Mouse (Mus musculus) liver, embryonic 13.5 days (tissue): ENCODE results near the gene Akap1. TPM values are rescaled to one million over a fixed set of nuclear protein-coding genes. Genes with fewer than 3 reads are reported as not detected.
"Not testable (repeated sequence)": the region's sequence is repeated elsewhere in the genome, so short reads cannot be mapped to it uniquely, and the experiment has no call there.

Experiments
- ATAC-seq: fragments of 200-750 bp; cut with Nextera tagmentation; 2 replicates; pipeline ENCODE4 v1.8.0; 2017; ENCODE audit warnings: low read depth, mild to moderate bottlenecking, moderate number of reproducible peaks, moderate library complexity
- DNase-seq: peaks from one replicate; pipeline ENCODE4 v3.0.0; 2022
- H3K27ac ChIP-seq: fragments of 300-500 bp; sonication (generic); 2 replicates; pipeline ENCODE4 v1.5.1; 2015; ENCODE audit warnings: moderate library complexity, mild to moderate bottlenecking, inconsistent platforms
- H3K27me3 ChIP-seq: fragments of 300-500 bp; sonication (generic); 2 replicates; pipeline ENCODE4 v1.6.1; 2015; ENCODE audit warnings: mild to moderate bottlenecking, inconsistent platforms
- H3K36me3 ChIP-seq: fragments of 300-500 bp; sonication (generic); 2 replicates; pipeline ENCODE4 v1.6.1; 2015; ENCODE audit warnings: mild to moderate bottlenecking, inconsistent platforms
- H3K4me1 ChIP-seq: fragments of 300-500 bp; sonication (generic); replicated peaks from 2 replicates; pipeline ENCODE4 v1.6.1; 2015; ENCODE audit warnings: inconsistent platforms
- H3K4me2 ChIP-seq: fragments of 300-500 bp; sonication (generic); 2 replicates; pipeline ENCODE4 v1.6.1; 2015; ENCODE audit warnings: inconsistent platforms, mild to moderate bottlenecking, moderate library complexity
- H3K4me3 ChIP-seq: fragments of 300-500 bp; sonication (generic); replicated peaks from 2 replicates; pipeline ENCODE4 v1.5.1; 2015; ENCODE audit warnings: mild to moderate bottlenecking, inconsistent platforms
- H3K9ac ChIP-seq: fragments of 300-500 bp; sonication (generic); 2 replicates; pipeline ENCODE4 v1.6.1; 2015; ENCODE audit warnings: mild to moderate bottlenecking, inconsistent platforms
- H3K9me3 ChIP-seq: fragments of 300-500 bp; sonication (generic); replicated peaks from 2 replicates; pipeline ENCODE4 v1.6.1; 2016; ENCODE audit warnings: inconsistent platforms
- WGBS: fragments of 180-500 bp; shearing (Covaris S2); methylation state at CpG from one replicate; pipeline ENCODE4 v1.1.7; 2015; ENCODE audit not compliant: insufficient replicate concordance; 5-methylcytosine and 5-hydroxymethylcytosine counted together
- polyA plus RNA-seq: library from polyadenylated mRNA; unstranded; fragments of >200 nt; fragmentation: Nextera tagmentation; extraction: Ambion mirVana; gene quantifications from 2 replicates; pipeline ENCODE4 v1.2.1, GENCODE M21; 2015

Gene Akap1
- polyA plus RNA-seq, 1 experiment from 2014 or later, result 9.2 TPM

DNA sequence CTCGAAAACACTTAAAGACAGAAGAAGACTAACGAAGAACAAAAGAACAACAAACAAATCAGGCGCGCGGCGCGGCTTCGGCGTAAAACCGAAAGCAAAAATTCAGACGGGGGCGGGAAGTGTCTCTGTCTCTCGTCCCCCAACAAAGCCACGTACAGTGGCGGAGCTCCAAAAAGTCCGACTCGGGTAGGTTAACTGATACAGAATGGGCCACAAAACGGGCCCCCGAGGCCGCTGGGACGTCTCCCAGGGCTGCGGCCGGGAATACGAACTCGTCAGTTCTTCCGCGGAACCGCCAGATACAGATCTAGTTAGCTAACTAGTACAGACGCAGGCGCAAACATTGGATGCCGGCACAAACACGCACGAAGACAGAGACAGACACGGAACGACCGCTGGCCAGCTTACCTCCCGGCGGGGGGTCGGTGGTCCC lies 31.4 kb upstream of the Akap1 start:
- Histone ChIP-seq H3K4me2 (peak overlapping the region; percentile 46), H3K4me3 (peak overlapping the region; percentile 49)
- not testable (repeated sequence) for H3K27ac ChIP-seq, H3K27me3 ChIP-seq, H3K9ac ChIP-seq, H3K36me3 ChIP-seq, DNase-seq, H3K4me1 ChIP-seq, H3K9me3 ChIP-seq, ATAC-seq
- 37% methylated on average over 32 of the region's 39 CpGs for WGBS

DNA sequence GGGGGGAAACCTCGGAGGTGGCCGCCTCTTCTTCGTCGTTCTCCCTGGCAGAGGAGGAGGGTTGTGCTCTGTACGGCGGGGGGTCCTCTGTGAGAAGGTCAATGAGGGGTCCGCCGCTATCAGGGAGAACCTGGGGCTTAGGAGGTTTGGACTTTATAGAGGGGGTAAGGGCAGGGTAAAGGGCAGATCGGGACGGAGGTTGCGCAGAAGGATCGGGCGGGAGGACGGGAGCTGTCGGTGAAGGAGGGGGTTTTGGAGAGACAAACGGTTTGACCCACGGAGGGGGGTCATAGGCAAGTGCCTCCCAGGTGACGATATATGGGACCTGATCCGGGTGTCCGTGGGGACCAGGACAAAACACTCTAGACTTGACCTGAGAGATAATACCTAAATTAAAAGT lies 30.8 kb upstream of the Akap1 start:
- not testable (repeated sequence) for H3K27ac ChIP-seq, H3K27me3 ChIP-seq, H3K9ac ChIP-seq, H3K36me3 ChIP-seq, H3K4me1 ChIP-seq, ATAC-seq, DNase-seq, H3K9me3 ChIP-seq
- peak overlapping the region; percentile 49 for H3K4me3 ChIP-seq
- H3K4me2 ChIP-seq, result peak overlapping the region; percentile 43
- WGBS, result 37% methylated on average over 15 of the region's 20 CpGs

GRCm38 (mm10) chr11:88894279-88894678 lies 29.9 kb upstream of the Akap1 start:
- H3K27me3 ChIP-seq, DNase-seq, H3K9me3 ChIP-seq, H3K4me3 ChIP-seq, H3K36me3 ChIP-seq, H3K9ac ChIP-seq, H3K27ac ChIP-seq, ATAC-seq, H3K4me2 ChIP-seq, H3K4me1 ChIP-seq: not testable (repeated sequence)
- 87% methylated on average over 11 of the region's 14 CpGs for WGBS

- DNase-seq, H3K4me3 ChIP-seq, ATAC-seq: not testable (repeated sequence)
Observed at GRCm38 (mm10) chr11:88893501-88893900, 29.1 kb upstream of the Akap1 start.

GRCm38 (mm10) chr11:88892789-88893188 lies 28.4 kb upstream of the Akap1 start:
- not testable (repeated sequence) for H3K4me2 ChIP-seq, H3K4me1 ChIP-seq, ATAC-seq, H3K9me3 ChIP-seq, H3K9ac ChIP-seq, H3K36me3 ChIP-seq, H3K27me3 ChIP-seq, H3K4me3 ChIP-seq, H3K27ac ChIP-seq, DNase-seq
- 83% methylated on average over 23 of the region's 24 CpGs for WGBS

More at GRCm38 (mm10) chr11:88893501-88893900, 29.1 kb upstream of the Akap1 start:
- not testable (repeated sequence) for H3K9ac ChIP-seq, H3K27me3 ChIP-seq, H3K36me3 ChIP-seq, H3K9me3 ChIP-seq, H3K4me1 ChIP-seq, H3K4me2 ChIP-seq, H3K27ac ChIP-seq
- WGBS, result 80% methylated on average over 1 of the region's 8 CpGs

- WGBS, result 89% methylated on average over 21 of the region's 24 CpGs
- ATAC-seq, H3K27me3 ChIP-seq, H3K27ac ChIP-seq, H3K4me2 ChIP-seq, H3K9ac ChIP-seq, H3K4me3 ChIP-seq, H3K4me1 ChIP-seq, H3K9me3 ChIP-seq, H3K36me3 ChIP-seq, DNase-seq: not testable (repeated sequence)
Observed at GRCm38 (mm10) chr11:88891921-88892561, 27.7 kb upstream of the Akap1 start.

DNA sequence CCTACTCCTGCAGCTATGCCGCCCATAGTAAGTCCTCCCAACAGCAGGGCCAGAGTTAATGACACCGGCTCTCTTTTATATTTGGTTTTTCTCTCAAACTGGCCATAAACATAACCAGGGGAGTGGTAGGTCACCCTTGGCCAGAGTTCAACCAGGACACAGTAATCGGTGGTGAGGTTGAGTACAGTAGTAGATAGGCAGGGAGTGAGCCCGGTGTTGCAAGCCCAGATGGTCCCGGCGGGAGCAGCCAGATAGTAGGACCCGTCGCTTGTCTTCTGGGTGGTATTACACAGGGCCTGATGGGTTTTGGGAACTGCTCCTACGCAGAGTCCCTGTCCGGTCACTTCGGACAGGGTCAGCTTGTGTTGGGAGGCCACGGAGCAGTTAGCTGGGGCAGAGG lies 27.1 kb upstream of the Akap1 start:
- not testable (repeated sequence) for ATAC-seq, H3K27ac ChIP-seq, H3K27me3 ChIP-seq, H3K4me1 ChIP-seq, DNase-seq, H3K9ac ChIP-seq, H3K9me3 ChIP-seq, H3K36me3 ChIP-seq, H3K4me3 ChIP-seq, H3K4me2 ChIP-seq
- WGBS, result 84% methylated on average over 8 of the region's 12 CpGs

- H3K9ac ChIP-seq, H3K4me2 ChIP-seq, H3K27ac ChIP-seq, H3K9me3 ChIP-seq, H3K4me1 ChIP-seq, H3K36me3 ChIP-seq, H3K27me3 ChIP-seq, DNase-seq, ATAC-seq, H3K4me3 ChIP-seq: not testable (repeated sequence)
- 75% methylated on average over 7 of the region's 11 CpGs for WGBS
Observed at GRCm38 (mm10) chr11:88890904-88891303, 26.5 kb upstream of the Akap1 start.

- Histone ChIP-seq H3K27me3 (no peaks in the 10 kb centered on the region), H3K4me1 (no peaks in the 10 kb centered on the region), H3K4me2 (no peak overlapping the region), H3K27ac (no peak overlapping the region), H3K9me3 (no peaks in the 10 kb centered on the region), H3K4me3 (no peak overlapping the region), H3K36me3 (no peaks in the 10 kb centered on the region), H3K9ac (no peak overlapping the region)
- ATAC-seq (no peak), DNase-seq (no peak)
- WGBS, result 60% methylated on average over 2 of the region's 2 CpGs
Observed at GRCm38 (mm10) chr11:88888996-88889395, 24.6 kb upstream of the Akap1 start.

DNA sequence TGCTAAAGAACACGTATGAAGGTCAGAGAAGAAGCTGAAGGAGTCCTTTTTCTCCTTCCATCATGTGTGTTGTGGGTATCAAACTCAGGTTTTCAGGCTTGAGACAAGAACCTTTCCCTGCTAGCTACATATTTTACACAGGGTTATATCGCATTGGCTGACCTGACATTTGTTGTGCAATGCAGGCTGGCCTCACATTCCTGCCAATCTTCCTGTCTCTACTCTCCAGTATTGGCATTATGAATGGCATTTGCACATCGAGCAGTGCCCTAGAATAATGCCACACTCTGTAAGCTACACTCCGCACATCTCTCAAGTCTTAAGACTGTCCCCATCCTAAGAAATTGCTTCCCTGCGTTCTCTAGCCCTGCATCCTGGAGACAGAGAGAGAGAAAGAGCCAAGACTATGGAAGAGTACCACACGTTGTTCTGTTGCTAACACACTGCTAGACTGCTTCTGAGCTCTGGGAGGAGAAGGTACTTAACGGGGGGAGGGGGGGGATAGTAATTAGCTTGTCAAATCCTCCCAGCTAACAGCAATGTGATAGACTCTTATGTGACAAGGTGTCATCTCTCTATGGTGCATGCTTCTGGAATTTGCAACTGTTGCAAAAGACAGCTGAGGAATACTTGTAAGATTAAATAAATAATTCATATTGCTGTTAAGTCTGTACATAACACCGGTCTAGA lies 20.1 kb upstream of the Akap1 start:
- DNase-seq, result no peak
- no peaks in the 10 kb centered on the region for H3K9me3 ChIP-seq
- WGBS, result 57% methylated on average over 8 of the region's 8 CpGs

GRCm38 (mm10) chr11:88878011-88878410 lies 13.6 kb upstream of the Akap1 start:
- no peak overlapping the region for H3K27ac ChIP-seq
- no peak overlapping the region for H3K4me2 ChIP-seq
- no peaks in the 10 kb centered on the region for H3K36me3 ChIP-seq
- H3K9me3 ChIP-seq, result no peaks in the 10 kb centered on the region
- H3K9ac ChIP-seq, result no peak overlapping the region
- 69% methylated on average over 12 of the region's 12 CpGs for WGBS
- peaks cover 24% of the 10 kb centered on the region for H3K27me3 ChIP-seq
- H3K4me1 ChIP-seq, result 0 out of 2 replicates have a peak, but pooled peaks cover 7% of the 10 kb centered on the region
- no peak overlapping the region for H3K4me3 ChIP-seq
- no peak for DNase-seq
- ATAC-seq, result no peak

More for the DNA sequence above, 20.1 kb upstream of the Akap1 start:
- Histone ChIP-seq H3K4me3 (no peak overlapping the region), H3K27ac (no peak overlapping the region), H3K4me2 (no peak overlapping the region), H3K27me3 (no peaks in the 10 kb centered on the region), H3K9ac (no peak overlapping the region), H3K36me3 (no peaks in the 10 kb centered on the region), H3K4me1 (no peaks in the 10 kb centered on the region)
- no peak for ATAC-seq

- no peak for DNase-seq
- peak overlapping the region; percentile 31 for H3K4me3 ChIP-seq
- no peaks in the 10 kb centered on the region for H3K9me3 ChIP-seq
- ATAC-seq, result no peak
- peak overlapping the region; percentile 55 for H3K4me2 ChIP-seq
- peaks cover 61% of the 10 kb centered on the region for H3K27me3 ChIP-seq
- no peaks in the 10 kb centered on the region for H3K36me3 ChIP-seq
- 0 out of 2 replicates have a peak, but pooled peaks cover 7% of the 10 kb centered on the region for H3K4me1 ChIP-seq
- WGBS, result 5% methylated on average over 10 of the region's 10 CpGs
- H3K27ac ChIP-seq, result no peak overlapping the region
- H3K9ac ChIP-seq, result no peak overlapping the region
Observed at GRCm38 (mm10) chr11:88873667-88874030, 9.3 kb upstream of the Akap1 start.
